Mouse (Mus musculus): Measurements from ENCODE around the gene Ahcyl2.
"Not testable (repeated sequence)": the region's sequence is repeated elsewhere in the genome, so short reads cannot be mapped to it uniquely, and the experiment has no call there.

Gene Ahcyl2

GRCm38 (mm10) chr6:29767813-29768660 is at the start of gene Ahcyl2:
Ahcyl2 (plus strand) TSS chr6:29768011.
- in situ Hi-C loops (cut with MboI; ENCODE audit: unreplicated experiment in 2 of 2), result no loop called here

GRCm38 (mm10) chr6:29718894-29719329 is 48.9 kb upstream of the Ahcyl2 start:
- in situ Hi-C loops (cut with MboI; ENCODE audit: unreplicated experiment in 2 of 2), result no loop called here

DNA sequence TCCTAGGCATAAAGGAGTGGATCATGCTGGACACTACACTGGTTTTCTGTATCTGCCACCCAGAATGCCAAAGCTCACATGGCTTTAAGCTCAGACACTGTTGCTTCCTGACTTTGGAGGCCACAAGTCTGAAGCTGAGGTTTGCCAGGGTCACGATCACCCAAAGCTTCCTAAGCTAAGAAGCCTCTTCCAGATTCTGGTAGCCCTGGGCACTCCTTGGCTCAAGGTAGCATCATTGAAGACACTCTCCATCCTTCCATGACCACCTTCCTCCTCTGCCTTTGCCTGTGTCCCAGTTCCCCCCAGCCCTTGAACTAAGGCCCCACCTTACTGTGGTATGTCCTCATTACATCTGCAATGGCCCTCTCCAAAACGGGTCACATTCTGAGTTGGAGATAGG is 45.9 kb upstream of the Ahcyl2 start:
- in situ Hi-C loops (cut with MboI; ENCODE audit: unreplicated experiment in 2 of 2), result no loop called here

GRCm38 (mm10) chr6:29726576-29727200 is 41.1 kb upstream of the Ahcyl2 start:
- in situ Hi-C loops (cut with MboI; ENCODE audit: unreplicated experiment in 2 of 2), result no loop called here

DNA sequence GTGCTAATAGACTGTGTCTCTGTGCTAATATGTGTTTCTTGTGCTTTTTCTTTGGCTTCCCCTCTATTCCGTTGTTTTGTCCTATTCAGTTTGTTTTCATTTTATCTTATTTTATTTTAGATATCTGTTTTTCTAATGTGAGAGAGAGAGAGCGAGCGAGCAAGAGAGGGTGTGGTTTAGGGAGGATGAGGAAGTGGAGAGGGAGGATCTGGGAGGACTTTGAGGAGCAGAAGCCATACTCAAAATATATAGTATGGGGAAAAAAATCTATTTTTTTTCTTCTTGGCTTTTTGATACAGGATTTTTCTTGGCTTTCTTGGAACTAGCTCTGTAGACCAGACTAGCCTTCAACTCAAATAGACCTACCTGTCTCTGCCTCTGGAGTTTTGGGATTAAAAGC is 39.8 kb upstream of the Ahcyl2 start:
- in situ Hi-C loops (cut with MboI; ENCODE audit: unreplicated experiment in 2 of 2), result no loop called here

- in situ Hi-C loops (cut with MboI; ENCODE audit: unreplicated experiment in 2 of 2), result no loop called here
Observed at GRCm38 (mm10) chr6:29729491-29729890, 38.3 kb upstream of the Ahcyl2 start.

- in situ Hi-C loops (cut with MboI; ENCODE audit: unreplicated experiment in 2 of 2), result no loop called here
Observed at GRCm38 (mm10) chr6:29735336-29735688, 32.5 kb upstream of the Ahcyl2 start, which contains the start of gene Smo. Smo (plus strand) TSS chr6:29735503.

- in situ Hi-C loops (cut with MboI; ENCODE audit: unreplicated experiment in 2 of 2), result no loop called here
Observed at GRCm38 (mm10) chr6:29735689-29736451, 31.9 kb upstream of the Ahcyl2 start.

DNA sequence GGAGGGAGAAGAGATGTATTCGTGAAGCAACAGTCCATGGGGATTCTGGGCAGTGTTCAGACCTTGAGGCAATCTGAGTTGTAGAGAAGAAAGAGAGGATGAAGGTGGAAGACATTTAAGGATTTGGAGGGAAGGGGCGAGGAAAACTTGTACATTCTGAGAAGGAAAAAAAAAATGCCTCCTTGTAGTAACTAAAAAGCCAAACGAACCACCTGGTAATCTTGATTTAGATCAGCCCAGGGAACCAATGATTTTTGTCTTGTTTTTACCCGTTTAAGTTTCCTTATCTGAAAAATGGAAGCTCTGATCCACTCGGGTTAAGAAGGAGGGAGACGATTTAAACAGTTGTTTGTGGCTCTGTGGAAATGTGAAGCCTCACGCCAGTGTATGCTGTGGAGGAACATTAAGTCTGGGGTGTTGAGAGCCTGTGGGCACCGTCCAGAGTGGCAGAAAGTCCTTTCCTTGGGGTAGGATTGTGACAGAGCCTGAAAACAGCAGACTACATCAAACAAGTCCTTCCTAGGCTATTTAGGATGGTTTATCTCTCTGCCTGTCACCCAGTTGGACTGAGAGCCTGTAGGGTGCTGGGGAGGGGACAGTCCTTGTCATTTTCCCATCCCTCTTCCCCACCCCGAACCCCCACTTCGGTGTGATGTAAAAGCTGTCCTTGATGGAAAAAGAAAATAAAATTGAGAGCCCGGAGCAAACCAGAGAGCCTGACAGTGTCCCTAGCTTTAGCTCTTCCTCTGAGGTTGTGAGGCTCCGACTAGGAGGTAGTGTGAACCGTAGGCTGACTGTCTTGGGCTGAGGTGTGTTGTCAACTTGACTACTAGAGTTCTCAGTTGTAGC is 31.0 kb upstream of the Ahcyl2 start:
- in situ Hi-C loops (cut with MboI; ENCODE audit: unreplicated experiment in 2 of 2), result no loop called here

- in situ Hi-C loops (cut with MboI; ENCODE audit: unreplicated experiment in 2 of 2), result no loop called here
Observed at GRCm38 (mm10) chr6:29751466-29752152, 16.2 kb upstream of the Ahcyl2 start.

DNA sequence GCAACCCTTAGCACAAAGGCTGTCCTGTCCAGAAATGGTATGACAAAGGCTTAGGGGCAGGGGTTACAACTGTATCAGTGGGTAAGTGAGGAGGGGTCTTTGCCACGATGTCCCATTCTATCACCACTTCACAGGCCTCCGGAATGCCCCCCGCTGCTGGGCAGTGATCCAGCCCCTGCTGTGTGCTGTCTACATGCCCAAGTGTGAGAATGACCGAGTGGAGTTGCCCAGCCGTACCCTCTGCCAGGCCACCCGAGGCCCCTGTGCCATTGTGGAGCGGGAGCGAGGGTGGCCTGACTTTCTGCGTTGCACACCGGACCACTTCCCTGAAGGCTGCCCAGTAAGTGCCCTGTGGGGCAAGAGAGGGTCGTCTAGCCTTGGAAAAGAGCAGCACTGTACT is 14.5 kb upstream of the Ahcyl2 start:
- in situ Hi-C loops (cut with MboI; ENCODE audit: unreplicated experiment in 2 of 2), result no loop called here

- in situ Hi-C loops (cut with MboI; ENCODE audit: unreplicated experiment in 2 of 2), result no loop called here
Observed at GRCm38 (mm10) chr6:29756001-29756400, 11.8 kb upstream of the Ahcyl2 start.

GRCm38 (mm10) chr6:29756476-29756875 is 11.3 kb upstream of the Ahcyl2 start:
- in situ Hi-C loops (cut with MboI; ENCODE audit: unreplicated experiment in 2 of 2), result no loop called here

GRCm38 (mm10) chr6:29758417-29758816 is 9.4 kb upstream of the Ahcyl2 start:
- in situ Hi-C loops (cut with MboI; ENCODE audit: unreplicated experiment in 2 of 2), result no loop called here

GRCm38 (mm10) chr6:29759012-29759679 is 8.7 kb upstream of the Ahcyl2 start:
- in situ Hi-C loops (cut with MboI; ENCODE audit: unreplicated experiment in 2 of 2), result no loop called here

- in situ Hi-C loops (cut with MboI; ENCODE audit: unreplicated experiment in 2 of 2), result not testable (repeated sequence)
Observed at GRCm38 (mm10) chr6:29760397-29760796, 7.4 kb upstream of the Ahcyl2 start.

- in situ Hi-C loops (cut with MboI; ENCODE audit: unreplicated experiment in 2 of 2), result no loop called here
Observed at GRCm38 (mm10) chr6:29761282-29761681, 6.5 kb upstream of the Ahcyl2 start.

DNA sequence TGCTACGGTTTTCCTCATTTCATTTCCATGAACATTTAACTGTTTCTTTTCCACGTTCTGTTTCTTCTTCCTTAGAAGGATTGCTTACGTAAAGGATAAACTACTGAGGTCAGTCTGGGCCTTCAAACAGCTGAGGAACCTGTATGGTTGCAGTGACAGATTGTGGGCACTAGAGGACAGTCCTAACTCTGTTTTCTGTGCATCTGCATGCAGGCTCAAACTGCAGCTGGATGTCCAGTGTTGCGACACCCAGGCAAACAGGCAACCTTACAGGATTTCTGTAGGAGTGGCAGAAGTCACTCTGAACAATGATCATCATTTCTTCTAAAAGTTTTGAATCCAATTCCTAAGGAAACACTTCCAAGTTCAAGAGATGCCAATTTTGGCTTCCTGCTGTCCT is 5.3 kb upstream of the Ahcyl2 start:
- in situ Hi-C loops (cut with MboI; ENCODE audit: unreplicated experiment in 2 of 2), result no loop called here

GRCm38 (mm10) chr6:29766874-29767273 is 937 bp upstream of the Ahcyl2 start:
- in situ Hi-C loops (cut with MboI; ENCODE audit: unreplicated experiment in 2 of 2), result no loop called here

All from v-Abl transformed pro-B cells (cell line).